Mouse (Mus musculus) cortical plate, adult 2 months (tissue): ENCODE data around the gene Sar1b.

ENCODE experiments used
- CTCF ChIP-seq: fragments of 200-500 bp; IDR thresholded peaks from 2 replicates; pipeline ENCODE4 v1.5.1; 2011; ENCODE audit warnings: mild to moderate bottlenecking, control low read depth, low read length; ENCODE audit not compliant: insufficient read depth; ENCODE audit errors: extremely low read depth
- POLR2A ChIP-seq: fragments of 200-500 bp; IDR thresholded peaks from 2 replicates; pipeline ENCODE4 v1.6.1; 2011; ENCODE audit warnings: mild to moderate bottlenecking, low read length, control low read depth; ENCODE audit not compliant: insufficient read depth; ENCODE audit errors: extremely low read depth

- TF ChIP-seq CTCF (no peak), POLR2A (no peak)
Observed at GRCm38 (mm10) chr11:51767579-51768220, 4.2 kb downstream of the Sar1b start.
